In genomic region chr6:38232917-38233316, GRCm38 (mm10) we compare ENCODE assay signal across 14 mouse cellular contexts.
"Had no signal": no experiment of that assay in that cellular context is flagged by ENCODE, and none has a peak within 500 bp of the region (broad histone marks: within the 10 kb centered on the region; RNA-seq: fewer than 3 reads in every experiment).

No protein-coding gene starts in this region.

- H3K27ac ChIP-seq: limb, embryonic 15.5 days; liver, embryonic 12.5 days; lung, embryonic 15.5 days; macrophage; neural tube, embryonic 12.5 days had no signal

- H3K9me3 ChIP-seq: limb, embryonic 15.5 days; liver, embryonic 12.5 days; lung, embryonic 15.5 days; neural tube, embryonic 12.5 days had no signal

- ATAC-seq: liver, embryonic 12.5 days had no signal

- H3K4me2 ChIP-seq: limb, embryonic 15.5 days; liver, embryonic 12.5 days; lung, embryonic 15.5 days had no signal

- H3K4me3 ChIP-seq: limb, embryonic 15.5 days; liver, embryonic 12.5 days; lung, embryonic 15.5 days; megakaryocyte, embryonic 14.5 days; myocyte; neural tube, embryonic 12.5 days had no signal

- H3K4me1 ChIP-seq: liver, embryonic 12.5 days; megakaryocyte, embryonic 14.5 days had no signal

- H3K27me3 ChIP-seq: limb, embryonic 15.5 days; liver, embryonic 12.5 days; lung, embryonic 15.5 days; neural tube, embryonic 12.5 days had no signal

- H3K9ac ChIP-seq: limb, embryonic 15.5 days; liver, embryonic 12.5 days; lung, embryonic 15.5 days; neural tube, embryonic 12.5 days had no signal

- DNase-seq: kidney, adult 11 months; kidney, postnatal 10 days; kidney, postnatal 4 days; left cerebral cortex, postnatal 4 days; lung, postnatal 14 days; right cerebral cortex, postnatal 14 days; thymus, postnatal 36 days had no signal

- H3K36me3 ChIP-seq: liver, embryonic 12.5 days; lung, embryonic 15.5 days; neural tube, embryonic 12.5 days had no signal
